Mouse (Mus musculus) liver, embryonic 12.5 days (tissue): Measurements from ENCODE around the gene Kcnmb4. TPM values are rescaled to one million over a fixed set of nuclear protein-coding genes. Genes with fewer than 3 reads are reported as not detected.

Experiments
- ATAC-seq: fragments of 200-750 bp; cut with Nextera tagmentation; 2 replicates; pipeline ENCODE4 v1.8.0; 2017; ENCODE audit warnings: moderate number of reproducible peaks, mild to moderate bottlenecking, moderate library complexity
- H3K27ac ChIP-seq: fragments of 300-500 bp; sonication (generic); 2 replicates; pipeline ENCODE4 v1.5.1; 2016; ENCODE audit warnings: mild to moderate bottlenecking
- H3K27me3 ChIP-seq: fragments of 300-500 bp; sonication (generic); replicated peaks from 2 replicates; pipeline ENCODE4 v1.6.1; 2016; ENCODE audit warnings: mild to moderate bottlenecking, moderate library complexity
- H3K36me3 ChIP-seq: fragments of 300-500 bp; sonication (generic); 2 replicates; pipeline ENCODE4 v1.6.1; 2016; ENCODE audit warnings: mild to moderate bottlenecking, moderate library complexity
- H3K4me1 ChIP-seq: fragments of 300-500 bp; sonication (generic); 2 replicates; pipeline ENCODE4 v1.6.1; 2016
- H3K4me2 ChIP-seq: fragments of 300-500 bp; sonication (generic); 2 replicates; pipeline ENCODE4 v1.6.1; 2016; ENCODE audit warnings: mild to moderate bottlenecking, moderate library complexity
- H3K4me3 ChIP-seq: fragments of 300-500 bp; sonication (generic); 2 replicates; pipeline ENCODE4 v1.5.1; 2016; ENCODE audit warnings: mild to moderate bottlenecking, moderate library complexity
- H3K9ac ChIP-seq: fragments of 300-500 bp; sonication (generic); 2 replicates; pipeline ENCODE4 v1.6.1; 2016; ENCODE audit warnings: mild to moderate bottlenecking, moderate library complexity
- H3K9me3 ChIP-seq: fragments of 300-500 bp; sonication (generic); replicated peaks from 2 replicates; pipeline ENCODE4 v1.6.1; 2016; ENCODE audit warnings: mild to moderate bottlenecking, moderate library complexity
- WGBS: fragments of 180-500 bp; shearing (Covaris S2); methylation state at CpG from one replicate; pipeline ENCODE4 v1.1.7; 2016; ENCODE audit not compliant: insufficient replicate concordance; 5-methylcytosine and 5-hydroxymethylcytosine counted together
- polyA plus RNA-seq: library from polyadenylated mRNA; unstranded; fragments of >200 nt; fragmentation: Nextera tagmentation; extraction: Ambion mirVana; gene quantifications from 2 replicates; pipeline ENCODE4 v1.2.1, GENCODE M21; 2016

Gene Kcnmb4
- polyA plus RNA-seq, 1 experiment from 2014 or later, result 0.67 TPM

DNA sequence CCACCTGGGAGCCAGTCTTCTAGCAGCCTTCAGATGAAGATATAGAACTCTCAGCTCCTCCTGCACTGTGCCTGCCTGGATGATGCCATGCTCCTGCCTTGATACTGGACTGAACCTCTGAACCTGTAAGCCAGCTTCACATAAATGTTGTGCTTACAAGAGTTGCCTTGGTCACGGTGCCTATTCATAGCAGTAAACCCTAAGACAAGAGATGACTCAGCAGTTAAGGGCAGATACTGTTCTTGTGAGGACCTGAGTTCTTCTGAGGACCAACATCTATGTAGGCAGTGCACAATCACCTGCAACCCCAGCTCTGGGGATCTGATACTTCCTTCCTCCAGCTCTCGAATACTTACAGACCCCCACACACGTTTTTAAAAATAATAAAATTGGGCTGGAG, 2.9 kb upstream of the Kcnmb4 start:
- Histone ChIP-seq H3K9ac (no peak overlapping the region), H3K4me3 (no peak overlapping the region), H3K27me3 (peaks cover 51% of the 10 kb centered on the region), H3K4me2 (no peak overlapping the region), H3K36me3 (no peaks in the 10 kb centered on the region), H3K27ac (no peak overlapping the region), H3K4me1 (peaks cover 17% of the 10 kb centered on the region), H3K9me3 (peaks cover 7% of the 10 kb centered on the region)
- no peak for ATAC-seq
- 74% methylated on average over 3 of the region's 3 CpGs for WGBS

DNA sequence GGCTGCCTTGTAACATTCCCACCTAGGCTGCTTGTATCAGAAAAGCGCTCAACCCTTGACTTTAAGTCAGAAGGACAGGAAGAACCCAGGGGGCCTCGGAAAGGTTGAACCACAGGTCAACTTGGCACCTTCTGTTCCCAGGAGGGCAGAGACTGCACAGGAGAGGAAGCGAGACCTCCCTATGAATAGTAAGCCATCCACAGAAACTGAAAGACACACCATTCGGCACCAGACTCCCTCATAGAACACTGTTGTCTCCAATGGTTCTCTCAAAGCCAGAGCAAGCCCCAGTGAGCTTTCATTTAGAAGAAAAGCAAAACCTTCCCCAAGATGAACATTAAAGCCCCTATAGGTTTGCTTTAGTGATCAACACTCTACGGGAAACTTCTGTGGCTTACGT, 2.0 kb upstream of the Kcnmb4 start:
- Histone ChIP-seq H3K27ac (no peak overlapping the region), H3K9me3 (peaks cover 7% of the 10 kb centered on the region), H3K4me3 (no peak overlapping the region), H3K4me1 (peaks cover 17% of the 10 kb centered on the region), H3K4me2 (no peak overlapping the region), H3K36me3 (no peaks in the 10 kb centered on the region), H3K27me3 (peaks cover 58% of the 10 kb centered on the region), H3K9ac (no peak overlapping the region)
- ATAC-seq, result no peak
- WGBS, result 63% methylated on average over 6 of the region's 6 CpGs

DNA sequence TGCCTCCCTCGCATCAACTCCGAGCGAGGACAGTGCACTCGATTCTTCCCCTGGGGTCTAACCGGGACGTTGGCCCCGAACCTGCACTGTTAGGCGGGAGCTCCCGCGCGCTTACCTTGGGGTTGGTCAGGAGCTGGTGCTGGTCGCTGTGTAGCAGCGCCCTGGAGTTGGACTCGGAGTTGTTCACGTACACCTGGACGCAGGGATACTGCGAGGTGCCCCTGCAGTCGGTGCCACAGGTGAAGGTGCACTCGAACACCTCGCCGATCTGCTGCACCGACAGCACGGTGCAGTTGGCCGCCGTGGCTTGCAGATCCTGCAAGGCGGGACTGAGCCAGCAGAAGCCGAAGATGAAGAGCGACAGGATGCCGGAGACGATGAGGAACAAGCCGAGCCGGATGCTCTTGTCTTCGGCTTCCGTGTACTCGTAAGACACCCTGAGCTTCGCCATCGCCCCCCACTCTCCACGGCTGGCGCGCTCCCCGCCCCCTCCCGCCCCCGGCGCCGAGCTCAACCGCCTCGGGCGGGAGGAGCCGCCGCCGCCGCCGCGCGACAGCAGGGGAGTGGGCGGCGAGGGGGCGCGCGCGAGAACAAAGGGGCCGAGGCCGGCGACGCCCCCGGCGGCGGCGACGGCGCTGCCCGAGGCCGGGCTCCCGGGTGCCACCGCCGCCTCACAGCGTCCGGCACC, 463 bp downstream of the Kcnmb4 start:
- peaks cover 65% of the 10 kb centered on the region for H3K27me3 ChIP-seq
- H3K9me3 ChIP-seq, result peaks cover 7% of the 10 kb centered on the region
- peak overlapping the region; percentile 61 for H3K9ac ChIP-seq
- peak; percentile 47 for ATAC-seq
- H3K27ac ChIP-seq, result no peak overlapping the region
- peak overlapping the region; percentile 77 for H3K4me2 ChIP-seq
- no peaks in the 10 kb centered on the region for H3K36me3 ChIP-seq
- peaks cover 17% of the 10 kb centered on the region for H3K4me1 ChIP-seq
- peak overlapping the region; percentile 64 for H3K4me3 ChIP-seq
- WGBS, result under 1% methylated on average over 49 of the region's 78 CpGs

DNA sequence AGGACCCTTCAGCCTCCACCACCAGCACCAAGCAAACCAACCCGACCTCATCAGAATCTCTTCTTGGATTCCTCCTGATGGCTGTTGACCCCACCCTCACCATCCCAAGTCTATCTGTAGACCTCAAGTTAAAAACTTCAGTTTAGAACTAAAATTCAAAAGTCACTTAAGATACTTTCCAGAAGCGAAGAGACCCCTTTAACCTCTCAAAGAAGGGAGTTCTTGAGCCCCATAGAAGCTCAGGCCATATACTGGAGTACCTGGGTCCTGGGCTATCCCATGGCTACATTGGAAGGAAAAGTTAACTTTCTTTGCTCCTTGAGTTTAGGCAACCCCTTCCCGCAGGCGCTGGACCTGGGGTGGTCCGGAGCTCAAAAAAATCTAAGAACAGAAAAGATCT, 1.1 kb downstream of the Kcnmb4 start:
- peaks cover 65% of the 10 kb centered on the region for H3K27me3 ChIP-seq

DNA sequence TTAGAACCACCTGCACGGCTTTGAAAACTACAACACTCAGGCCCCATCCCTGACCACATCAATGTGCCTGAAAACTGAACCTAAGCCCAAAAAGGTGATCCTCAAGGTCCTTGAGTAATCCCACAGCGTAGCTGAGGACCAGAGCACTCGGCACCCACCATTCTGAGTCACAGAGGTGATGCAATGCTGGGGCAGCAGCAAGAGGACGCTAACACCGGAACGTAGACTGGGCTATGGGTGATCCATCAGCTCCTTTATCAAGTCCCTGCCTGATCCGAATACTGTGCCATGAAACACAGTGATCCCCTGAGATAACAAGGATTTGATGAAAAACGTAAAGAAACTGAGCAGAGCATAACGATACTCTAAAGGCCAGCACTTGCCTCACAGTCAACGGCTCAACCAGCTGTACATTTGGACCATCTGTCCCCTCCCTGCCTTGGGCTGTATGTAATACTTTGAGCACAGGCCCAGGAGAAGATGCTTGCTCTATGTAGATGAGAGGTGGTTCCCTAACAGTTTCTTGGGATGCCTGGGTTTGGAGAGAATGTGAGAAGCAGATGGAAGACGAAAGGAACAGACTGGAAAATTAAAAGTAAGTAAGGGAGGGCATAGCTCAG, 3.3 kb downstream of the Kcnmb4 start:
- 76% methylated on average over 11 of the region's 11 CpGs for WGBS
- H3K9ac ChIP-seq, result no peak overlapping the region
- H3K4me3 ChIP-seq, result no peak overlapping the region

More for the DNA sequence above, 1.1 kb downstream of the Kcnmb4 start:
- no peaks in the 10 kb centered on the region for H3K36me3 ChIP-seq
- WGBS, result 7% methylated on average over 5 of the region's 5 CpGs
- H3K9ac ChIP-seq, result no peak overlapping the region
- peaks cover 7% of the 10 kb centered on the region for H3K9me3 ChIP-seq
- H3K4me2 ChIP-seq, result peak overlapping the region; percentile 77
- ATAC-seq, result no peak
- peaks cover 21% of the 10 kb centered on the region for H3K4me1 ChIP-seq
- peak overlapping the region; percentile 64 for H3K4me3 ChIP-seq
- H3K27ac ChIP-seq, result no peak overlapping the region

DNA sequence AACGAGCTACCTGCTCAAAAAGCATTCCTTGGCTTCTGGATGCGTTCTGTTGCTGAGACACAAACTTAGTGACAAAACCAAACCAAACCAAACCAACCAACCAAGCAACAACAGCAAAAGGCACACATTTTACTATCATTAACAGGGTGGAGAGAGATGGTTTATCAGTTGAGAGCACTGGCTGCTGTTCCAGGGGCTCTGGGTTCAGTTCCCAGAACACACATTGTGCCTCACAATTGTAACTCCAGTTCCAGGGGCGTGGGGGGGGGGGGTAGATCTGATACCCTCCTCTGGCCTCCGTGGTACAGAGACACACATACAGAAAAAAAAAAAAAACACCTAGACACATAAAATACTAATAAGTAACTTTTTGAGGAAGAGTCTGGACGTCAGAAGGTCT, 5.6 kb downstream of the Kcnmb4 start:
- H3K4me2 ChIP-seq, result no peak overlapping the region
- H3K27ac ChIP-seq, result no peak overlapping the region
- no peaks in the 10 kb centered on the region for H3K36me3 ChIP-seq
- no peaks in the 10 kb centered on the region for H3K9me3 ChIP-seq
- H3K4me1 ChIP-seq, result peaks cover 11% of the 10 kb centered on the region
- H3K9ac ChIP-seq, result no peak overlapping the region
- ATAC-seq, result peak; percentile 68
- no peak overlapping the region for H3K4me3 ChIP-seq
- peaks cover 30% of the 10 kb centered on the region for H3K27me3 ChIP-seq
- WGBS, result 55% methylated on average over 5 of the region's 5 CpGs

More for the DNA sequence above, 3.3 kb downstream of the Kcnmb4 start:
- no peak for ATAC-seq
- Histone ChIP-seq H3K27me3 (peaks cover 53% of the 10 kb centered on the region), H3K36me3 (no peaks in the 10 kb centered on the region), H3K4me2 (no peak overlapping the region), H3K27ac (no peak overlapping the region), H3K9me3 (no peaks in the 10 kb centered on the region), H3K4me1 (peaks cover 21% of the 10 kb centered on the region)

DNA sequence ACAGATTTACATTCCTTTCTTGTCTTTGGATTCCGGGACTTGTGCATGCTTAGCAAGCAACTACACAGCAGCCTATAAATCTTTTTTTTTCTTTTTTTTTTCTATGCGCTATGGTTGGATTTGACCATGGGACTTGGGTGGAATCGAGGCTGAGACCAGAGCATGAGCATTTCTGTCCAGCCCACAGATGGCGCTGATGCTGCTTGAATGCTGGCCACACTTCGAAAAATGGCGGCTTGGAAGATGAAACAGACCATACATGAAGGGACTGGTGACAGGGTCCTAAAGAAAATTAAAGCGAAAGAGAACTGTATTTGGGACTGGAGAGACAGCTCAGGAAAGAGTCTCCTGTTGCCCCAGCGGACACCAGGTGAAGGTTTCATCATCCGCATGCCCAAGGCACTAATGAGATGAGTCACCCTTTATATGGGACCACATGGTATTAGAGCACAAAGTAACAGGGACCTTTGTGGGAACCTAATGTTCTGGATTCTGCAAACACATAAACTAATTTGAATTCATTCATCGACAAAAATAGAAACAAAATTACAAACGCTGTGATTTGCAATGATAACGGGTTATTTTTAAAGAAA, 9.8 kb downstream of the Kcnmb4 start:
- WGBS, result 83% methylated on average over 12 of the region's 12 CpGs
- Histone ChIP-seq H3K27me3 (no peaks in the 10 kb centered on the region), H3K4me1 (peaks cover 4% of the 10 kb centered on the region; the same call in 1 of the 2 replicates), H3K4me2 (no peak overlapping the region), H3K36me3 (no peaks in the 10 kb centered on the region), H3K9me3 (no peaks in the 10 kb centered on the region), H3K9ac (no peak overlapping the region), H3K27ac (no peak overlapping the region), H3K4me3 (no peak overlapping the region)
- no peak for ATAC-seq

DNA sequence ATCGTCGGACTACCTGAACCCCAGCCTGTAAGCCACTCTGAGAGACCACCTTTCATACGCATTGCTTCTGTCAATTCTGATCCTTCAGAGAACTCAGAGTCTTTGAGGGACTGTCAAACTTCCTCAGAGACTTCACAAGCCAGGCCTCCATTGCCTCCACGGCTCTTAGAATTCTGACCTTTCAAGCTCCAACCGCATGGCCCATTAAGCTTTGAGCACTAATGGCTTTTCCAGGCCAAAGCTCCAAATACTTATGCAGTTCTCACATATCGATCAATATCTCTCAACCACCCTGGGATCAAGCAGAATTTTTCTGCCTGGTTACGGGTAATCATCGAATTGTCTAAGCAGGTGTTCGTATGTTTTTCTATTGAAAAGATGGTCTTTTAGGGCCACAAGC, 12.2 kb downstream of the Kcnmb4 start:
- Histone ChIP-seq H3K9ac (no peak overlapping the region), H3K27me3 (no peaks in the 10 kb centered on the region), H3K4me1 (no peaks in the 10 kb centered on the region), H3K9me3 (no peaks in the 10 kb centered on the region), H3K27ac (no peak overlapping the region), H3K4me3 (no peak overlapping the region), H3K36me3 (no peaks in the 10 kb centered on the region), H3K4me2 (no peak overlapping the region)
- WGBS, result 82% methylated on average over 9 of the region's 9 CpGs
- ATAC-seq, result no peak

DNA sequence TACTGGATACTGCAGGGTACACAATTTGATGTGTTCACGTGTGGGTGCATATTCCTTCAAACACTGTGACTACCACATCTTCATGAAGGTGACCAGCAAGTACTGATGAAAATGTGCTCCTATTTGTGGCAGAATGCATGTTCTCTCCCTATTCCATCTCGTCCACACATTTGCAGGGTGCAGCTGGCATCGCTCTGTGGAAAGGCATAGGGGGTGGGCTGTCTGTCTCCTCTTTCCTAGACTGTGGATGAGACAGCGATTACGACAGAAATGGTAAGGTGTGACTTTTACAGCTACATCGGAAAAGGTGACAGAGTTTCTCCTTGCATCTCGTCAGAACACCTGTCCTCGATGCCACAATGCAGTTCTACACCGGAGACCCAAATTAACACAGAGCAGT, 14.9 kb downstream of the Kcnmb4 start:
- no peaks in the 10 kb centered on the region for H3K4me1 ChIP-seq
- ATAC-seq, result no peak
- H3K4me2 ChIP-seq, result no peak overlapping the region
- H3K27ac ChIP-seq, result no peak overlapping the region
- no peaks in the 10 kb centered on the region for H3K9me3 ChIP-seq
- H3K36me3 ChIP-seq, result no peaks in the 10 kb centered on the region
- H3K27me3 ChIP-seq, result no peaks in the 10 kb centered on the region
- H3K4me3 ChIP-seq, result no peak overlapping the region
- no peak overlapping the region for H3K9ac ChIP-seq
- WGBS, result 86% methylated on average over 9 of the region's 9 CpGs

DNA sequence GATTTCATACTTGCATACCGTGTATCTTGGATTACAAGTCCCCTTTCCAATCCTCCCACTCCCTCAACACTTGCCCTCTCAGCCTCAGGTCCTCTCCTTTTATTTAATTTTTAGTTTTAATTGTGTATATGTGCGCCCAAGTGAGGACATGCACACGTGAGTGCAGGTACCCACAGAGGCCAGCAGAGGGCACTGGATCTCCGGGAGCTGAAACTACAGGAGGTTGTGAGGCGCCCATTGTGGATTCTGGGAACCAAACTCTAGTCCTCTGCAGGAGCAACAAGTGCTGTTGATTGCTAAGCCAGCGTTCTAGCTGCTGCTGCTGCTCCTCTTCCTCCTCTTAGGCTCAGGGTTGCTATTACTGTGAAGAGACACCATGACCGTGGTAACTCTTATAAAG, 20.9 kb downstream of the Kcnmb4 start:
- no peaks in the 10 kb centered on the region; the same call in 1 of the 2 replicates for H3K9me3 ChIP-seq
- no peaks in the 10 kb centered on the region for H3K27me3 ChIP-seq
- H3K9ac ChIP-seq, result no peak overlapping the region
- ATAC-seq, result no peak
- no peaks in the 10 kb centered on the region for H3K36me3 ChIP-seq
- H3K27ac ChIP-seq, result no peak overlapping the region
- H3K4me2 ChIP-seq, result no peak overlapping the region
- WGBS, result 75% methylated on average over 7 of the region's 7 CpGs
- H3K4me3 ChIP-seq, result no peak overlapping the region
- no peaks in the 10 kb centered on the region for H3K4me1 ChIP-seq

DNA sequence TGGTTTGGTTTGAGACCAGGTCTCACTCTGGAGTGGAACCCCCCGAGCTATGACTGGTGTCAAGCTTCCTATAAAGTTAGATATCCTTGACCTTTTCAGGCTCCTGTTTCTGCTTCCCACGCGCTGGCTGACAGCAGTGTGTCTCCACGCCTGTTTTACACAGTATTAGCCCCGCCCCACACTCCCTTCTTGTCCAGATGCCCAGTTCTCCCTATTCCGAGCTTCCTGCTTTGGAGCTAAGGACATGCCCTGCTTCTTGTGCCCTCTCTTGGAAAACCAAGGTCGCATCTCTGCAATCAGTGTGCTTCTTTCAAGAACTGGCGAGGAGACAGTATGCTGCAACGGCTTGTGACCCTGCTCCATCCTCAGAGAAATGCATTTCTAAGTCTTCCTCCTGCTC, 23.1 kb downstream of the Kcnmb4 start:
- ATAC-seq, result no peak
- Histone ChIP-seq H3K4me3 (no peak overlapping the region), H3K27me3 (no peaks in the 10 kb centered on the region), H3K4me1 (no peaks in the 10 kb centered on the region), H3K9me3 (no peaks in the 10 kb centered on the region; the same call in 1 of the 2 replicates), H3K36me3 (no peaks in the 10 kb centered on the region), H3K27ac (no peak overlapping the region), H3K9ac (no peak overlapping the region), H3K4me2 (no peak overlapping the region)
- 63% methylated on average over 9 of the region's 9 CpGs for WGBS

DNA sequence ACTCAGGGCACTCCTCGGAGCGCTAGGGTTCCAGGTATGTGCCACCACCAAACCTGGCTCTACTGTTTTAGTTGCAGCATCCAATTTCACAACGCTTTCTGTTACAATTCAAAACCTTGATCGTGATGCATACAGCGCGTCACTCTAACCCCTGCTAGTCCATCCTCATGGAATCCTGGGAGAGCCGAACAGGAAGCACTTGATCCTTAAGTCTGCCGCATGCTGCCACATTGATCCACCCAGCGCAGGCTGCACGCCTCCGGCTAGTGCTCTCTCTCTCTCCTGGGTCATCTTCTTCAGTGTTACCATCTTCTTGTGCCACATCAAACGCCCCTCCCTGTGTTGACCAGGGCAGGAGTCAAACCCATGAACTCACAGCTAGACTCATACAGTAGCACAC, 25.5 kb downstream of the Kcnmb4 start:
- Histone ChIP-seq H3K27ac (no peak overlapping the region), H3K4me2 (no peak overlapping the region), H3K36me3 (no peaks in the 10 kb centered on the region), H3K9ac (no peak overlapping the region), H3K4me1 (no peaks in the 10 kb centered on the region), H3K27me3 (no peaks in the 10 kb centered on the region), H3K9me3 (no peaks in the 10 kb centered on the region; the same call in 1 of the 2 replicates), H3K4me3 (no peak overlapping the region)
- WGBS, result 85% methylated on average over 12 of the region's 12 CpGs
- no peak for ATAC-seq
